Mouse (Mus musculus): ENCODE data around the gene Tnrc6b.

DNA sequence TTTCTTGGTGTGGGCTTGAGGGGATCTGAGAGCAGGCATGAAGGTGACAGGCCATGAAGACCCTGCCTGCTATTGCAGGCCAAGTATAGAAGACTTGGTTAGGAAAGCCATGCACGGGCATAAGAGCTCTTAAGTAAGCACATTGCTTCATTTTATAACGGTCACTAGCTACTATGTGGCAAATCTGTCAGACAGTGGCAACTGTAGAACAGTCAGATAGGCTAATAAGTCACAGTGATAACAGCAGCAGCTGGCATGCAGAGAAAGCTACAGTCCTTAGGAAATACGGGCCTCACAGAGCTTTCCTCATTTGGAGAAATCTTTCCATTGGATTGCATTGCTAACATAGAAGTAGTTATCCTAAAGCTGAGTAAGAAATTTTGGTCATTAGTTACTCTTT, 121.7 kb downstream of the Tnrc6b start:
- TF ChIP-seq CTCF (IDR thresholded peaks at IDR 0.05; ENCODE audit: low read depth, low read length), result no peak
- no peak for TF ChIP-seq EP300 (IDR thresholded peaks at IDR 0.05; ENCODE audit: insufficient read depth, low read depth, low read length)
- TF ChIP-seq POLR2A (IDR thresholded peaks at IDR 0.05; ENCODE audit: insufficient read depth, low read length), result no peak

Data from ES-Bruce4 (cell line).